Mouse (Mus musculus) layer of hippocampus, postnatal 10 days (tissue): ENCODE data around the gene Pcnx4. TPM values are rescaled to one million over a fixed set of nuclear protein-coding genes. Genes with fewer than 3 reads are reported as not detected.
"Not testable (repeated sequence)": the region's sequence is repeated elsewhere in the genome, so short reads cannot be mapped to it uniquely, and the experiment has no call there.

Experiments
- DNase-seq, 2 experiments: peaks; one replicate each; pipeline ENCODE4 v3.0.0; 2021; ENCODE audit warnings: low spot score in 2 of 2
- total RNA-seq, 2 experiments: library from RNA; stranded (reverse); gene quantifications; 2 replicates each; pipeline ENCODE4 v1.2.3; 2021

Gene Pcnx4
- total RNA-seq, 2 experiments from 2014 or later = 32.3 TPM

- DNase-seq = no peak
These were observed 57.8 kb downstream of the Pcnx4 start for GRCm38 (mm10) chr12:72594001-72594400.

DNA sequence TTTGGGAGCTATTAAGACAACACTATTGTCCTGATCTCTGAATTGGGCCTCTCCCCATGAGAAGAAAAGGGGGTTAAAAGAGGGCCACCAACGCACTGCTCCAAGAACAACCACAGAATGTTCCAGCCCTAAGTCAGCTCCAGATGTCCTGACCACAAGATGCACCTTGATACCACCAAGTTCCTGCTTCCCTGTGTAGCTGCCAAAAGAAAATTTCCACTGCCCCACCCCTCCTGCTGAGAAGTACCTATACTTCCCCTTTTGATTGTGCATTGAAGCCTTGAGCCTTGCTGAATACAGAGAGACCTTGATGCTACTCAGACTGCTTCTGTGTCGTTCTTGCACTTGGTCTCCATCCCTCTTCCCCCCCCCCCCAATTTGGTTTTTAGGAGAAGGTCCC lies 62.5 kb downstream of the Pcnx4 start:
- not testable (repeated sequence) for DNase-seq

- no peak for DNase-seq
These were observed 75.9 kb downstream of the Pcnx4 start for GRCm38 (mm10) chr12:72612053-72612452.

- DNase-seq = no peak
These were observed 84.7 kb downstream of the Pcnx4 start for GRCm38 (mm10) chr12:72620856-72621255.

DNA sequence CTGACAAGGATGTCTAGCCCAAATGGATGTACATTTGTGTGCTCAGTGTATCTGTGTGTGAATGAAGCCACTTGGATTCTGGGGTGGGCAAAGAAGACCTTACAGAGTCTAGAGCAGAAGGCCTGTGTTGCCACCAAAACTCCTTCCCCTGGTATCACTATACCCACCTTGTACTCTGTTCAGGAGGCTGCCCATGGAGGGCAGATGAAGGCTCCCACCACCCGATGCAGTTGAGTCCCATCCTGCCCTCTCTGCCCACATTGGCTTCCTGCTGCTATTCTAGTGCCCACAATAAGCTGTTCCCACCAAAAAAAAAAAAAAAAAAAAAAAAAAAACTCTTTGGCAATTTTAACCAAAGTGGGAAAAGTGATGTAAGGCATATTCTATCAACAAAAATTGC lies 85.3 kb downstream of the Pcnx4 start:
- DNase-seq = no peak

DNA sequence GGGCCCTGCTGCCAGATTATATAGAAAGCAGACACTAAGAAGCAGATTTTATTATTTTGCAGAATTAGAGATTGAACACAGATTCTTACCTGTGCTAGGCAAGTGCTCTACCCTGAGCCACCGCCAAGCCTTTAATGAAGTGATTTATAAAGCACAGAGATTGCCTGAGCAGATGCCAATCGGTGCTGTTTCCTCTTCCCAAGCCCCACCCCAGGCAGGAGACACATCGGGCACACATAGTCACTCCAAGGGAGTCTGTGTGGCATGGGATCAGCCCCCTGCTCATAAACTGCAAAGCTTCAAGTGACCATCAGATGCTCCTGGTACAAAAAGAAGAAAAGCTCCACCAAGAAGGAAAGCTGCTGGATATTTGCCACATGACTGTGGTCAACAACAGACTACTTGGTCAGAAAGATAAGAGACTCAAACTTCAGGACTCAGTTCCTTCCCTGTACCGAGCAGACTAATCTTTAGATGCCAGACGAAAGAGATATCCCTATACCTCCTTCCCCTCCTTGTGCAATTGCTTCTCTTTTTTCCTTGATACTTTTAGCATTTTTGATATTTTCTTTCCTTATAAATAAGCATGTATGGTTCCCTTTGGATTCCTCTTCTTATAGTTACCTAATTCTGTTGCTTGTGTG lies 86.8 kb downstream of the Pcnx4 start:
- no peak for DNase-seq

DNA sequence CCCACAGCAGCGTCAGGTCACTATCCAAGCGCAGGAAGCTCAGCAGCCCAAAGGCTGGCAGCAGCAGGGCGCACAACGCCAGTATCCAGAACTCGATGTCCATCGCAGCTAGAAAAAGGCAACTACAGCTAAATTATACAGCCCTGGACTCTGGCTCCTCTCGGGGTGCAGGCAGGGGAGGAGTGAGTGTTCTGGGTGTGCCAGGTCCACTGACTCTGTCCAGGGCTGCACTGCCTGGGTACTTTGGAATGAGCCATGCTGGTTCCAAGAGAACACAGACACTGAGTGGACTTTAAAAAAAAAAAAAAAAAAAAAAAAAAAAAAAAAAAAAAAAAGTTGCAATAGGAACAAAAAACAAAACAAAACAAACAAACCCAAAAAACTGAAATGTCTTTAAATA lies 92.6 kb downstream of the Pcnx4 start:
- no peak for DNase-seq

Other genes starting within 250 kb of the Pcnx4 start
- 1,000 to 10,000 TPM; 1,519 to 1,613 TPM for gene Rtn1, start 127.3 kb upstream of the Pcnx4 start, total RNA-seq
- gene Lrrc9, start 94.5 kb upstream of the Pcnx4 start, total RNA-seq = 1 to 10 TPM; 1.0 to 1.3 TPM
- gene Gm4756, start 113.3 kb downstream of the Pcnx4 start, total RNA-seq = not detected
- gene Dhrs7, start 128.5 kb downstream of the Pcnx4 start, total RNA-seq = 10 to 100 TPM; 42.7 to 45.8 TPM
- 100 to 1,000 TPM; 226 to 239 TPM for gene Ppm1a, start 221.1 kb downstream of the Pcnx4 start, total RNA-seq